Mouse (Mus musculus) forebrain, embryonic 11.5 days (tissue): ENCODE results near the gene Nck2. TPM values are rescaled to one million over a fixed set of nuclear protein-coding genes. Genes with fewer than 3 reads are reported as not detected.

Source experiments
- ATAC-seq: fragments of 200-750 bp; cut with Nextera tagmentation; replicated peaks from 2 replicates; pipeline ENCODE4 v1.8.0; 2017; ENCODE audit warnings: moderate TSS enrichment; ENCODE audit not compliant: low FRiP score
- DNase-seq: peaks from one replicate; pipeline ENCODE4 v3.0.0-alpha.2; 2017; ENCODE audit warnings: low spot score
- H3K27ac ChIP-seq: fragments of 300-500 bp; sonication (generic); 2 replicates; pipeline ENCODE4 v1.5.1; 2014; ENCODE audit warnings: low read depth, low read length
- H3K27me3 ChIP-seq: fragments of 300-500 bp; sonication (generic); 2 replicates; pipeline ENCODE4 v1.6.1; 2014; ENCODE audit warnings: mild to moderate bottlenecking, low read length, mixed read lengths; ENCODE audit not compliant: control insufficient read depth, insufficient read depth
- H3K36me3 ChIP-seq: fragments of 300-500 bp; sonication (generic); 2 replicates; pipeline ENCODE4 v1.6.1; 2014; ENCODE audit warnings: mild to moderate bottlenecking, low read length, moderate library complexity, mixed read lengths; ENCODE audit not compliant: control insufficient read depth, insufficient read depth
- H3K4me1 ChIP-seq: fragments of 300-500 bp; sonication (generic); replicated peaks from 2 replicates; pipeline ENCODE4 v1.6.1; 2014; ENCODE audit warnings: low read length, mixed read lengths; ENCODE audit not compliant: control insufficient read depth, insufficient read depth
- H3K4me2 ChIP-seq: fragments of 300-500 bp; sonication (generic); 2 replicates; pipeline ENCODE4 v1.6.1; 2014; ENCODE audit warnings: low read depth, mild to moderate bottlenecking, low read length, moderate library complexity, mixed read lengths; ENCODE audit not compliant: severe bottlenecking
- H3K4me3 ChIP-seq: fragments of 300-500 bp; sonication (generic); 2 replicates; pipeline ENCODE4 v1.5.1; 2014; ENCODE audit warnings: low read depth, low read length
- H3K9ac ChIP-seq: fragments of 300-500 bp; sonication (generic); 2 replicates; pipeline ENCODE4 v1.6.1; 2014; ENCODE audit warnings: low read length
- H3K9me3 ChIP-seq: fragments of 300-500 bp; sonication (generic); 2 replicates; pipeline ENCODE4 v1.6.1; 2016; ENCODE audit warnings: low read length, mixed read lengths; ENCODE audit not compliant: control insufficient read depth
- WGBS: fragments of 180-500 bp; shearing (Covaris S2); extraction: QIAGEN DNeasy Blood & Tissue Kit; methylation state at CpG from one replicate; pipeline ENCODE4 v1.1.7; 2014; 5-methylcytosine and 5-hydroxymethylcytosine counted together
- polyA plus RNA-seq: library from polyadenylated mRNA; unstranded; fragments of >200 nt; fragmentation: Nextera tagmentation; extraction: Ambion mirVana; gene quantifications from 2 replicates; pipeline ENCODE4 v1.2.1, GENCODE M21; 2014

The Nck2 gene
- polyA plus RNA-seq, 1 experiment from 2014 or later = 37.8 TPM

DNA sequence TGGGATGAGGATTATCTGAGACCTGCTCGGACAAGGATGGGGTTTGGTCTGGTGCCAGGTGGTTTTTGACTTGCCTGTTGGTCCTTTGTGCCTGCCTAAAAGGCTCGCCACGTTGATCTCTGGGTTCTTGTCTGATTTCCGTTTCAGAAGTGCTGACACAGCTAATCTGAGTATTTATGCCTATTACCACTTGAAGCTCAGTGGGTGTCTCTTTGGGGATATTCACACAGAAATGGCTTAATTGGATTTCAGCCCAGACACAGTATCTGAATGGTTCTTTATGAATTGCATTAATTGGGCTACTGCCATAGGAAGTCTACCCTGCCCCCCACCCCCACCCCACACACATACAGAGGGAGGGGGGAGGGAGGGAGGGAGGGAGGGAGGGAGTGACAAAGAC, 59.9 kb downstream of the Nck2 start:
- DNase-seq = peak; percentile 57
- no peak overlapping the region for H3K4me2 ChIP-seq
- WGBS = 10% methylated on average over 4 of the region's 4 CpGs
- H3K4me3 ChIP-seq = no peak overlapping the region
- no peaks in the 10 kb centered on the region for H3K9me3 ChIP-seq
- H3K27me3 ChIP-seq = peaks cover 7% of the 10 kb centered on the region
- H3K36me3 ChIP-seq = no peaks in the 10 kb centered on the region
- no peak overlapping the region for H3K9ac ChIP-seq
- ATAC-seq = peak; percentile 83
- H3K27ac ChIP-seq = no peak overlapping the region
- peaks cover 3% of the 10 kb centered on the region; the same call in 1 of the 2 replicates for H3K4me1 ChIP-seq

DNA sequence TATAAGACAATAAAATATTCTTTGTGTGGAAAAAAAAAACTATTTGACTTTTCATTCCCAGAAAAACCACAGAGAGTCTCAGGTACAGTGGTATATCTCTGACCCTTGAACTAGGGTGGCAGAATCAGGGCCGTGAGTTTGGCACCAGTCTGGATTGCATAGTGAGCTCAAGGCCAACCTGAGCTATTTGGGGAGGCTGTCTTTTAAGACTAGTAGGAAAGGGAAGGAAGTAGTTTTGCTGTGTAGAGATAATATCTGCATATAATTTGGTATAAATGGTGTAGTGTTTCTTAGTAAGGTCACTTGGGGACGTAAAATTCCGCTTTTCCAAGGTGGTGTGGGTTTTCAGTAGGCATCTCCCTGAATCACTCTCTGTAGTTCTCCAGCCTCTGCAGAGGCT, 62.3 kb downstream of the Nck2 start:
- H3K9ac ChIP-seq = no peak overlapping the region
- no peak for ATAC-seq
- no peaks in the 10 kb centered on the region for H3K36me3 ChIP-seq
- H3K4me3 ChIP-seq = no peak overlapping the region
- 93% methylated on average over 3 of the region's 3 CpGs for WGBS
- H3K4me1 ChIP-seq = peaks cover 3% of the 10 kb centered on the region; the same call in 1 of the 2 replicates
- H3K4me2 ChIP-seq = no peak overlapping the region
- H3K27me3 ChIP-seq = peaks cover 7% of the 10 kb centered on the region
- no peak overlapping the region for H3K27ac ChIP-seq
- no peak for DNase-seq
- no peaks in the 10 kb centered on the region for H3K9me3 ChIP-seq

DNA sequence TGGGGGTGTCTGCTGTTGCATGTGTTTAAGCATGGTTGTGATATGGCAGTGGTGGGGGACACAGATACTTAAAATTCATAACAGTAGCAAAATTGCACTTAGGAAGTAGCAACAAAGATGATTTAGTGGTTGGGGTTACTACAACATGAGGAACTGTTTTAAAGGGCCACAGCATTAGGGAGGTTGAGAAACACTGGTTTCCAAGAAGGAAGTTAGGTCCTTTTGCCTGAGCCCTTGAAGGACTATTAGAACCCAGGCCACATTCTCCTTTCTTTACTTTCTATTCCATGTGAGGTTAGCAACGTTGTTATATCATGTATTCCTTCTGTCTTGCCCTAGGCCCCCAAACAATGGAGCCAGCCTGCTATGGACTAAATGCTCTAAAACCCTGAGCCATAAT, 63.4 kb downstream of the Nck2 start:
- Histone ChIP-seq H3K4me2 (no peak overlapping the region), H3K27me3 (peaks cover 3% of the 10 kb centered on the region), H3K4me3 (no peak overlapping the region), H3K27ac (no peak overlapping the region), H3K36me3 (no peaks in the 10 kb centered on the region), H3K4me1 (peaks cover 3% of the 10 kb centered on the region; the same call in 1 of the 2 replicates), H3K9ac (no peak overlapping the region), H3K9me3 (no peaks in the 10 kb centered on the region)
- DNase-seq (no peak), ATAC-seq (no peak)
- WGBS = 92% methylated on average over 1 of the region's 1 CpGs

DNA sequence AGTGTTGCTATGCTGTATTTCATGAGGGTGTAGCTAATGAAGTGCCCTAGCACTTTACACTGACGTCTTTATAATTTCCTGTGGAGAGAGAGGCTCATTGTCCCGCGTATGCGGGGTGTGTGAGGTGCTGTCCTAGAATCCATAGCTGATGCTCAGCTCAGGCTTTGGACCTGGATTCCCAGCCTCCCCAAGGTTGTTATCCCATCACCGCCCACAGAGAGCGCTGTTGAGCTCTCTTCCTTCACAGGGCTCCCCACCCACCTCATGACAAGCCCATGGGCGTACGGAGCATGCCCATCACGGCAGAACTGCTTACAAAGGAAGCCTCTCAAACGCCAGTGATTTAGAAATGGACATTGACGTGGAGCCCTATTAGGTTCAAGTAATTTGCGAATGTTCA, 66.9 kb downstream of the Nck2 start:
- no peak overlapping the region for H3K4me3 ChIP-seq
- no peaks in the 10 kb centered on the region for H3K4me1 ChIP-seq
- H3K27me3 ChIP-seq = no peaks in the 10 kb centered on the region
- no peak for ATAC-seq
- no peak for DNase-seq
- no peak overlapping the region for H3K4me2 ChIP-seq
- no peak overlapping the region for H3K9ac ChIP-seq
- no peaks in the 10 kb centered on the region for H3K36me3 ChIP-seq
- WGBS = 88% methylated on average over 12 of the region's 12 CpGs
- H3K9me3 ChIP-seq = no peaks in the 10 kb centered on the region
- no peak overlapping the region for H3K27ac ChIP-seq

DNA sequence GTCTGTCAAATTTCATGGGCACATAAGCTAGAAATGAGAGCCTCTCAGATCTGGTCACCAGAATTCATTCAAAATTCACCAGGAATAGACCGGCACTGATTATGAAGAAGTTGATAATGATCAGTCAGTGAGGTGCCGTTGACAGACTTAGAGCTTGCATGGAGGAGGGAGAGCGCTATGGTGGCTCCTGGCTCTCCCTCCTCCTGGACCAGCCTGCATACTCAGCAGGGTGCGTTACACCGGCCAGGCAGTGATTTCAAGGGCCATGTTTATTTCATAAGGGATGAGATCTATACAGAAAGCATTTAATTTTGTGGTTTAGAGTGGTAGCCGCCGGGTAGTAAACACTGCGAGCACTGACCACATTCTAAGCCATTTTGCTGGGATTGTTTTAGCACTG, 67.3 kb downstream of the Nck2 start:
- no peak overlapping the region for H3K27ac ChIP-seq
- no peak for DNase-seq
- H3K9me3 ChIP-seq = no peaks in the 10 kb centered on the region
- no peaks in the 10 kb centered on the region for H3K27me3 ChIP-seq
- H3K4me1 ChIP-seq = no peaks in the 10 kb centered on the region
- no peak overlapping the region for H3K9ac ChIP-seq
- H3K4me3 ChIP-seq = no peak overlapping the region
- no peak for ATAC-seq
- H3K36me3 ChIP-seq = no peaks in the 10 kb centered on the region
- 98% methylated on average over 8 of the region's 8 CpGs for WGBS
- no peak overlapping the region for H3K4me2 ChIP-seq

DNA sequence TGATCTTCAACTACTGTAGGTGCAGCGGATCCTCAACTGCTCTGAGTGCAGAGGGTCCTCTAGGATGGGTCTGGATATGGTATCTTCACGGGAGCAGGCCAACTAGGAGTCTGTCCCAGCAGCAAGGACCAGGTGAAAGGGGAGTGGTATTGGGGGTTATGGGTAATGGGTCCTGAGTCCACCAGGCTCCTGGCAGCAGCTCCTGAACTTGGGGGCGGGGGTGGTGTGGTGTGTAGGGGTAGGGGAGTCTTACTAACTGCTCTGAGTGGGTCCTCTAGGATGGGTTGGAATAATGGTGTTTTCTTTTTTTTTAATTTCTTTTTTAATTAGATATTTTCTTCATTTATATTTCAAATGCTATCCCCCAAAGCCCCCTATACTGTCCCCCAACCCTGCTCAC, 73.0 kb downstream of the Nck2 start:
- Histone ChIP-seq H3K36me3 (no peaks in the 10 kb centered on the region), H3K9ac (no peak overlapping the region), H3K4me1 (no peaks in the 10 kb centered on the region), H3K9me3 (no peaks in the 10 kb centered on the region), H3K4me3 (no peak overlapping the region), H3K27ac (no peak overlapping the region), H3K4me2 (no peak overlapping the region), H3K27me3 (no peaks in the 10 kb centered on the region)
- 96% methylated on average over 3 of the region's 3 CpGs for WGBS
- no peak for DNase-seq
- no peak for ATAC-seq

DNA sequence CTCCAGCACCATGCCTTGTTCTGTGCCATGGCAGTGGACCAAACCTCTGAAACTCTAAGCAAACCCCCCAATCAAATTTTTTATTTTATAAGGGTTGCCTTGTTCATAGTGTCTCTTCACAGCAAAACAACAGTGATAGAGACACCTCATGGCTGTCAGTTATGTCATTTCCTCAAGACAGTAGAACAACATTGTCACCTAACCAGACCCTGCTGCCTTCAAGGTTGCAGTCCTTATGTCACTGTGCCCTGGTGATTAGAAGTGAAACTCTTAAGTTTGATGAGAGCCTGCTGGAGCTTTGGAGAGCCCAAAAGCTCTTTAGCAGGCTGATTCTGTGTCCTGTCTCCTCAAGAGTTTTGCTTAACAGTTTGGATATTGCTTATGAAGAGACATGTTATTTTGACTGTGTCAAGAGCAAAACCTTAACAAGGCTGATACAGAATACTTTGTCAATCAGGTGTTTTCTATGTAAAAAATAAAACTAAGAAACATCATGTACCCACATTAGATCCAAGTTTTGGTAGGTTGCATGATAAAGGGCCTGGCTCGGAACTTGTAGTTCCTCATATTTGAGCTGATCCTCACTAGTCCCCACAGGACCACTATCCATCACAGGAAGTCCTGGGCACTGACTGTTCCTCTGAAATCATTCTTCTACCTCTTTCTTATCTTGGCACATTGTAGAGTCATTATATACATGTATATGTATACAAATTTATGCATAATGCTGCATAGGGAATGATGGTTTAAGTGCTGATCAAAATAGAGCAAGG, 76.0 kb downstream of the Nck2 start:
- H3K4me2 ChIP-seq = no peak overlapping the region
- WGBS = 89% methylated on average over 1 of the region's 1 CpGs
- H3K9me3 ChIP-seq = no peaks in the 10 kb centered on the region

DNA sequence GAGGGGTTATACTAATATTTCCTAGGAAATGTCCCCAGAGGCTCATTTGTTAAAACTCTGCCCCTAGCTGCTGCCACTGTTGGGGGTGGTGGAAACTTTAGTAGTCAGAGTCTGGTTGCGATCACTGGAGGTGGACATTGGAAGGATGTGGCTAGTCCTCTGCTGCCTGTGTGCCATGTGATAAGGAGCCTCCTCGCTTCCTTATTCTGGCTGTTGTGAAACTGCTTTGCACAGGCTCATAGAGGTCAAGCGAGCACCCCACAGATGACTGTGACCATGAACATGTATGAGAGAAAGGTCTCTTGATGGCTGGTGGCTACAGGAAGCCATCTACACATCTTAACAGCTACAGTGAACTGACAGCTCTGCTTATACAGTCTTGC, 76.6 kb downstream of the Nck2 start:
- DNase-seq (peak; percentile 31), ATAC-seq (no peak)
- no peaks in the 10 kb centered on the region for H3K9me3 ChIP-seq
- H3K36me3 ChIP-seq = no peaks in the 10 kb centered on the region
- no peak overlapping the region for H3K9ac ChIP-seq
- no peak overlapping the region for H3K4me3 ChIP-seq
- WGBS = 85% methylated on average over 3 of the region's 3 CpGs
- no peaks in the 10 kb centered on the region for H3K4me1 ChIP-seq
- no peak overlapping the region for H3K27ac ChIP-seq
- no peak overlapping the region for H3K4me2 ChIP-seq
- no peaks in the 10 kb centered on the region for H3K27me3 ChIP-seq

More for the DNA sequence above, 76.0 kb downstream of the Nck2 start:
- no peaks in the 10 kb centered on the region for H3K36me3 ChIP-seq
- no peaks in the 10 kb centered on the region for H3K4me1 ChIP-seq
- H3K9ac ChIP-seq = no peak overlapping the region
- ATAC-seq = no peak
- H3K27me3 ChIP-seq = no peaks in the 10 kb centered on the region
- H3K27ac ChIP-seq = no peak overlapping the region
- peak; percentile 2 for DNase-seq
- H3K4me3 ChIP-seq = no peak overlapping the region

DNA sequence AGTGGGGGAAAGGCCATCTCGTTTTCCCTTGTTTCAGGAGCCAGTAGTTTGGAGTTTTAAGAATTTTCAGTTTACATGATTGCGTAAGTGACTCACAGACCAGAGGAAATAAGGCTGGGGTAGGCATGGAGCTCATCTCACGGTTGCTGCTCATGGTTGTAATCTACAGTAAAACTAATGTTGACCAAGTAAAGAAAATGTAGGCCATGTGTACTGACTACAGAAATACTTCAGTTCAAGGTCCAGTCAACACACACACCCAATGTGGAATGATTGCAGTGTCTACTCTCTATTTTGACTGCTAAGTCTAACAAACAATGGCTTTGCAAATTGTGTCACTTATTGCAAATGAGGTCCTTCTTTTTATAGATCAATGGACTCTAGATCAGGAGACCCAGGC, 77.1 kb downstream of the Nck2 start:
- H3K4me2 ChIP-seq = no peak overlapping the region
- no peaks in the 10 kb centered on the region for H3K27me3 ChIP-seq
- H3K9me3 ChIP-seq = no peaks in the 10 kb centered on the region
- WGBS = 87% methylated on average over 3 of the region's 3 CpGs
- no peaks in the 10 kb centered on the region for H3K36me3 ChIP-seq
- H3K4me3 ChIP-seq = no peak overlapping the region
- no peaks in the 10 kb centered on the region for H3K4me1 ChIP-seq
- no peak for ATAC-seq
- no peak overlapping the region for H3K27ac ChIP-seq
- H3K9ac ChIP-seq = no peak overlapping the region
- DNase-seq = no peak
